Mouse (Mus musculus): ENCODE measurements around the gene Ctf2. TPM values are rescaled to one million over a fixed set of nuclear protein-coding genes. Genes with fewer than 3 reads are reported as not detected.
"Not testable (repeated sequence)": the region's sequence is repeated elsewhere in the genome, so short reads cannot be mapped to it uniquely, and the experiment has no call there.

Ctf2 gene
- total RNA-seq (2012; rRNA removed) (0.36 and 0.39 TPM in 2 replicates), polyA plus RNA-seq (2012; ENCODE audit: insufficient read depth in 1 of 2, insufficient read length in 2 of 2, low read depth in 1 of 2, low replicate concordance in 2 of 2, missing spikeins in 1 of 2) (1 to 10 TPM in 1 of 2 experiments, not detected in 1; 1.0 TPM)

- not testable (repeated sequence) for H3K4me3 ChIP-seq (ENCODE audit: control insufficient read depth in 1 of 2, insufficient read depth in 1 of 2, low read depth in 2 of 2, low read length in 2 of 2)
These were observed at the start of gene Ctf2 for GRCm38 (mm10) chr7:127732066-127732465. TSS of gene Ctf2 (minus strand) at chr7:127732166.

GRCm38 (mm10) chr7:127778350-127778749 lies 46.4 kb upstream of the Ctf2 start:
- Histone ChIP-seq H3K27ac (ENCODE audit: control insufficient read depth, low read depth, low read length) (no peak overlapping the region), H3K4me1 (ENCODE audit: control insufficient read depth in 1 of 2, insufficient read depth in 2 of 2, low read length in 2 of 2) (peaks cover 0 to 10% of the 10 kb centered on the region in 2 experiments; a peak in 3 of 4 replicates), H3K4me3 (ENCODE audit: control insufficient read depth in 1 of 2, insufficient read depth in 1 of 2, low read depth in 2 of 2, low read length in 2 of 2) (peak overlapping the region; percentile 59 to 83), H3K9ac (ENCODE audit: control insufficient read depth, low read depth, low read length, poor library complexity, severe bottlenecking) (peak overlapping the region; percentile 95), H3K79me2 (ENCODE audit: control insufficient read depth, insufficient read depth, low read length, poor library complexity) (peaks cover 19% of the 10 kb centered on the region), H3K27me3 (ENCODE audit: control insufficient read depth in 1 of 2, insufficient read depth in 2 of 2, low read length in 2 of 2) (no peaks in the 10 kb centered on the region), H3K36me3 (ENCODE audit: control insufficient read depth in 1 of 2, insufficient read depth in 2 of 2, low read length in 2 of 2) (peaks cover 24% of the 10 kb centered on the region in 2 experiments), H3K9me3 (replicated peaks; ENCODE audit: insufficient read depth, low read length) (no peaks in the 10 kb centered on the region)
- no peak for DNase-seq (ENCODE audit: low read depth, low spot score)
- no peak for TF ChIP-seq GATA1 (IDR thresholded peaks at IDR 0.05; ENCODE audit: low read depth, low read length)
- TF ChIP-seq ETS1 (IDR thresholded peaks at IDR 0.05; ENCODE audit: low read depth, low read length): no peak
- no peak for TF ChIP-seq MAZ (IDR thresholded peaks at IDR 0.05; ENCODE audit: low read depth, low read length)
- TF ChIP-seq SIN3A (IDR thresholded peaks at IDR 0.05; ENCODE audit: low read length): no peak
- no peak for TF ChIP-seq CHD2 (IDR thresholded peaks at IDR 0.05; ENCODE audit: low read length)
- TF ChIP-seq RCOR1 (IDR thresholded peaks at IDR 0.05; ENCODE audit: low read depth, low read length): no peak
- TF ChIP-seq POLR2AphosphoS5 (IDR thresholded peaks at IDR 0.05; ENCODE audit: borderline replicate concordance, low read depth, low read length): no peak
- TF ChIP-seq ZNF384 (IDR thresholded peaks at IDR 0.05; ENCODE audit: low read depth, low read length): no peak
- TF ChIP-seq EP300 (IDR thresholded peaks at IDR 0.05; ENCODE audit: low read depth in 1 of 2, low read length in 2 of 2): no peak
- no peak for TF ChIP-seq ELF1 (IDR thresholded peaks at IDR 0.05; ENCODE audit: low read depth, low read length)
- TF ChIP-seq KAT2A (conservative IDR thresholded peaks at IDR 0.05; ENCODE audit: low read depth, low read length): no peak
- no peak for TF ChIP-seq MYC (IDR thresholded peaks at IDR 0.05; ENCODE audit: low read depth, low read length)
- no peak for TF ChIP-seq MAX (IDR thresholded peaks at IDR 0.05; ENCODE audit: low read length)
- TF ChIP-seq TAL1 (IDR thresholded peaks at IDR 0.05; ENCODE audit: low read length): no peak
- no peak for TF ChIP-seq GABPA (IDR thresholded peaks at IDR 0.05; ENCODE audit: low read depth, low read length)
- TF ChIP-seq USF2 (IDR thresholded peaks at IDR 0.05; ENCODE audit: borderline replicate concordance in 1 of 2, insufficient read depth in 1 of 2, low read depth in 1 of 2, low read length in 2 of 2): no peak
- no peak for TF ChIP-seq BHLHE40 (IDR thresholded peaks at IDR 0.05; ENCODE audit: borderline replicate concordance, low read depth, low read length)

More at GRCm38 (mm10) chr7:127732066-127732465, at the start of gene Ctf2:
- H3K36me3 ChIP-seq (ENCODE audit: control insufficient read depth in 1 of 2, insufficient read depth in 2 of 2, low read length in 2 of 2); H3K27ac ChIP-seq (ENCODE audit: control insufficient read depth, low read depth, low read length); H3K79me2 ChIP-seq (ENCODE audit: control insufficient read depth, insufficient read depth, low read length, poor library complexity); H3K27me3 ChIP-seq (ENCODE audit: control insufficient read depth in 1 of 2, insufficient read depth in 2 of 2, low read length in 2 of 2); H3K9me3 ChIP-seq (replicated peaks; ENCODE audit: insufficient read depth, low read length); H3K4me1 ChIP-seq (ENCODE audit: control insufficient read depth in 1 of 2, insufficient read depth in 2 of 2, low read length in 2 of 2); H3K9ac ChIP-seq (ENCODE audit: control insufficient read depth, low read depth, low read length, poor library complexity, severe bottlenecking); DNase-seq (ENCODE audit: low read depth, low spot score): not testable (repeated sequence)
